Mouse (Mus musculus): ENCODE measurements around the gene Pcnx. TPM values are rescaled to one million over a fixed set of nuclear protein-coding genes. Genes with fewer than 3 reads are reported as not detected.
"Not testable (repeated sequence)": the region's sequence is repeated elsewhere in the genome, so short reads cannot be mapped to it uniquely, and the experiment has no call there.

Gene Pcnx
- polyA plus RNA-seq, 1 experiment from 2014 or later, result 15.7 TPM

DNA sequence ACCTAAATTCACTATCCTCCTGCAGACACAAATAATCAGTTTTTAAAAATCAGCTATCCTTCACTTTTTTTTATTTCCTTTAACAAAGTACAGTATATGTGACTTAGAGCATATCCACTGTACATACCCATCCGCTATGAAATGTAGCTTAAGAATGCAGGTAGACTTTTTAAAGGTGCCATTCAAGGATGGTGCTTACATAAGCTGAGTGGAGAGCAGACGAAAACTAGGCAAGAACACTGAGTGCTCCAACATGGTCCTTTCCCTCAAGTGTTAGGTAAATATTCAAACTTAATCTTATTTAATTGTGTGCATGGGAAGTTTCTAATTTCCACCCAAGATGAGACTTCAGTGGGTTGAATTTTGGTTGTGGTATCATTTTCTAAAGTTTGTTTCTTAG, 119.5 kb downstream of the Pcnx start:
- no peaks in the 10 kb centered on the region for H3K27me3 ChIP-seq (replicated peaks; ENCODE audit: control insufficient read depth, insufficient read depth, low read length)
- H3K4me3 ChIP-seq (replicated peaks; ENCODE audit: low read length), result no peak overlapping the region
- H3K4me1 ChIP-seq (replicated peaks; ENCODE audit: control insufficient read depth, insufficient read depth, low read length), result no peaks in the 10 kb centered on the region
- 86% methylated on average over 2 of the region's 2 CpGs for WGBS
- H3K36me3 ChIP-seq (ENCODE audit: control insufficient read depth, insufficient read depth), result peaks cover 37% of the 10 kb centered on the region
- H3K9me3 ChIP-seq (ENCODE audit: control insufficient read depth, low read length), result no peaks in the 10 kb centered on the region
- ATAC-seq, result no peak
- H3K4me2 ChIP-seq (ENCODE audit: low read length), result no peak overlapping the region
- H3K9ac ChIP-seq (replicated peaks; ENCODE audit: low read depth, low read length), result no peak overlapping the region
- no peak overlapping the region for H3K27ac ChIP-seq (ENCODE audit: low read length)

DNA sequence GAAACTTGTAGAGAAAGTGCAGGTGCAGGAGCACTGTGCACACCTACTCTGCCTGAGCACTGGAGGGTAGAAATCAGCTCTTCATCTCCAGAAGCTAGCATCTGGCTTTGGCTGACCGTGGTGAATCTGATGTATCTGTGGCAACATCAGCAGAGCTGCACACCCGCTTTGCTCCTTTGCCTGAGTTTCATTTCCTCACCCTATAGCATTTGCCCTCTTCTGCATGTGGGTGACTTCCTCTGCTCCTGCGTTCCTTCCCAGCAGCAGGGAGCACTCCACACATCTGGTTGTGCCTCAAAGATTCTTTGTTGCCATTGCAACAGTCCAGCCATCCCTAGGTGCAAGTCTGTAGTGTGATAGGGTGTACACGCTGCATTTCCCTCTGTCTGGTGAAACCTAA, 132.3 kb downstream of the Pcnx start:
- peaks cover 36% of the 10 kb centered on the region for H3K36me3 ChIP-seq (ENCODE audit: control insufficient read depth, insufficient read depth)
- H3K4me1 ChIP-seq (replicated peaks; ENCODE audit: control insufficient read depth, insufficient read depth, low read length), result no peaks in the 10 kb centered on the region
- H3K9me3 ChIP-seq (ENCODE audit: control insufficient read depth, low read length), result no peaks in the 10 kb centered on the region
- H3K9ac ChIP-seq (replicated peaks; ENCODE audit: low read depth, low read length), result no peak overlapping the region
- no peak overlapping the region for H3K4me3 ChIP-seq (replicated peaks; ENCODE audit: low read length)
- WGBS, result 87% methylated on average over 4 of the region's 4 CpGs
- ATAC-seq, result no peak
- no peaks in the 10 kb centered on the region for H3K27me3 ChIP-seq (replicated peaks; ENCODE audit: control insufficient read depth, insufficient read depth, low read length)
- H3K27ac ChIP-seq (ENCODE audit: low read length), result no peak overlapping the region
- no peak overlapping the region for H3K4me2 ChIP-seq (ENCODE audit: low read length)

DNA sequence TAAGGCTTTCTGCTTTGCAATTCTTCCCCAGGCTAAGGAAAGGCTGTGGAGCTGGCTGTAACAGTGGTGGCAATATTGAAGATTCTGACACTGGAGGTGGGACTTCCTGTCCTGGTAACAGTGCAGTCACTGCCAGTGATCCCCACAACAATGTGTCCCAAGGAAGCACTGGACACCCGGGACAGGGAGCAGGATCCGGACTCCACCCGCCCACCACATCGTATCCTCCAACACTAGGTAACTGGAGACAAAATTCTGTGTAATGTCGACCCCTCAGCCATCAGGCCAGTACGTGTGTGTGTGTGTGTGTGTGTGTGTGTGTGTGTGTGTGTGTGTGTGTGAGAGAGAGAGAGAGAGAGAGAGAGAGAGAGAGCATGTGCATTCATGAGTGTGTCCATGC, 133.2 kb downstream of the Pcnx start:
- WGBS, result 88% methylated on average over 6 of the region's 6 CpGs
- peaks cover 34% of the 10 kb centered on the region for H3K36me3 ChIP-seq (ENCODE audit: control insufficient read depth, insufficient read depth)
- H3K4me3 ChIP-seq (replicated peaks; ENCODE audit: low read length), result no peak overlapping the region

DNA sequence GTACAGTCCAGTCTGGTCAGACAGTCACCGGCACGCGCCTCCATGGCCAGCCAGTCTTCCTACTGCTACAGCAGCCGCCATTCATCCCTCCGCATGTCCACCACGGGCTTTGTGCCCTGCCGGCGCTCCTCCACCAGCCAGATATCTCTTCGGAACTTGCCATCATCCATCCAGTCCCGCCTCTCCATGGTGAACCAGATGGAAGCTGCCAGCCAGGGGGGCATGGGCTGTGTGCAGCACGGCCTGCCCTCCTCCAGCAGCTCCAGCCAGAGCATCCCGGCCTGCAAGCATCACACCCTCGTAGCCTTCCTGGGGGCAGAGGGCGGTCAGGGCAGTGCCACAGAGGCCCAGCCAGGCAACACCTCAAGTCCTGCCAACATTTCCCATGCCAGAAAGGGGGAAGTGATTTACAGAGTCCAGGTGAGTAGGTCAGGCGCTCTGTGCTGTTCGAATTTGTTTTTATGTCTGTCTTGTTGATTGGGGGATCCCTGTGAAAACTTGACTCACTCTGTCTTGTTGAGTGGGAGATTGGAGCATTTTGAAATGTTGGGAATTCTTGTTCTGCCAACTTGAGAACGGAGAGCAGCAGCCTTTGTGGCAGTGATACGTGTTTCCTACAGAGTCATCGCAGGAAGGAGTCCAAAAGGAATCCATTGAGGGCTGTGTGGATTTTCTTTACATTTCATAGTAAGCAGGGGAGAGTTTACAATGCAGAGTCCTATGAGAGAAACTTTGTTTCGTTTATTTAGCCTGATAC, 135.3 kb downstream of the Pcnx start:
- H3K36me3 ChIP-seq (ENCODE audit: control insufficient read depth, insufficient read depth), result peaks cover 32% of the 10 kb centered on the region
- H3K4me2 ChIP-seq (ENCODE audit: low read length), result no peak overlapping the region
- H3K9me3 ChIP-seq (ENCODE audit: control insufficient read depth, low read length), result no peaks in the 10 kb centered on the region
- H3K27ac ChIP-seq (ENCODE audit: low read length), result no peak overlapping the region
- no peak overlapping the region for H3K9ac ChIP-seq (replicated peaks; ENCODE audit: low read depth, low read length)
- H3K27me3 ChIP-seq (replicated peaks; ENCODE audit: control insufficient read depth, insufficient read depth, low read length), result no peaks in the 10 kb centered on the region
- WGBS, result 92% methylated on average over 20 of the region's 20 CpGs
- H3K4me3 ChIP-seq (replicated peaks; ENCODE audit: low read length), result no peak overlapping the region
- ATAC-seq, result no peak
- H3K4me1 ChIP-seq (replicated peaks; ENCODE audit: control insufficient read depth, insufficient read depth, low read length), result no peaks in the 10 kb centered on the region

More for the DNA sequence above, 133.2 kb downstream of the Pcnx start:
- Histone ChIP-seq H3K9ac (replicated peaks; ENCODE audit: low read depth, low read length) (no peak overlapping the region), H3K4me1 (replicated peaks; ENCODE audit: control insufficient read depth, insufficient read depth, low read length) (no peaks in the 10 kb centered on the region), H3K27me3 (replicated peaks; ENCODE audit: control insufficient read depth, insufficient read depth, low read length) (no peaks in the 10 kb centered on the region), H3K4me2 (ENCODE audit: low read length) (no peak overlapping the region), H3K27ac (ENCODE audit: low read length) (no peak overlapping the region), H3K9me3 (ENCODE audit: control insufficient read depth, low read length) (no peaks in the 10 kb centered on the region)
- ATAC-seq, result no peak

DNA sequence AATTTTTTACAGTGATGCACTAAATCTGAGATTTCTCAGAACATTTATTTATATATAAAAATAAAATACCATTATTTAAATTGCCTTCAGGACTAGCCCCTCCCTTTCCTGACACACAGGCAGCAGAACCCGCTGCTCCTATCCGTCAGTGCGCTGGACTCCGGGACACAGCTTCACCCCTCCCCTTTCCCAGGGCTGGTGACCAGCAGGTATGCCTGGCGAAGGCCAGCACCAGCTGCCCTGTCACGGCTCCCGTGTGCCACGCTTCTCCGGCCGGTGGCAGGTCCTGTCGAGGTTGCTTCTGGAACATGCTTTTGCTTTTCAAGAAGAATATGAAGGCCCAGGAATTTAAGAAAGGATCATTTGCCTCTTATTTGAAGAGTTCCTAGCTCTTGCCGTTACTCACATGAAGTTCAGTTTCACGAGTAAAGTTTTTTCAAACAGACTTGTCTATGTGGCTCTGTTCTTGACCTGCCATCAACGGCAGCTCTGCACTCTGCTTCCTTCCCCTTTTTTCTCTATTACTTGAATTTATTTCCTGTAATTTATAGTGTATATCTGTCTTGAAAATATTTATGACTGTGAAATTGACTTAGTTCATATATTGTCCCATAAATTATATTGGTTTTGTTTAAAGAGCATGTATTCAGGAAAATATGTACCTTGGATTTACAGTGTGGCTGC, 137.0 kb downstream of the Pcnx start:
- Histone ChIP-seq H3K4me3 (replicated peaks; ENCODE audit: low read length) (no peak overlapping the region), H3K4me2 (ENCODE audit: low read length) (no peak overlapping the region), H3K27me3 (replicated peaks; ENCODE audit: control insufficient read depth, insufficient read depth, low read length) (no peaks in the 10 kb centered on the region), H3K9me3 (ENCODE audit: control insufficient read depth, low read length) (no peaks in the 10 kb centered on the region), H3K36me3 (ENCODE audit: control insufficient read depth, insufficient read depth) (peaks cover 27% of the 10 kb centered on the region), H3K4me1 (replicated peaks; ENCODE audit: control insufficient read depth, insufficient read depth, low read length) (no peaks in the 10 kb centered on the region), H3K27ac (ENCODE audit: low read length) (no peak overlapping the region), H3K9ac (replicated peaks; ENCODE audit: low read depth, low read length) (no peak overlapping the region)
- 84% methylated on average over 14 of the region's 14 CpGs for WGBS
- ATAC-seq, result no peak

DNA sequence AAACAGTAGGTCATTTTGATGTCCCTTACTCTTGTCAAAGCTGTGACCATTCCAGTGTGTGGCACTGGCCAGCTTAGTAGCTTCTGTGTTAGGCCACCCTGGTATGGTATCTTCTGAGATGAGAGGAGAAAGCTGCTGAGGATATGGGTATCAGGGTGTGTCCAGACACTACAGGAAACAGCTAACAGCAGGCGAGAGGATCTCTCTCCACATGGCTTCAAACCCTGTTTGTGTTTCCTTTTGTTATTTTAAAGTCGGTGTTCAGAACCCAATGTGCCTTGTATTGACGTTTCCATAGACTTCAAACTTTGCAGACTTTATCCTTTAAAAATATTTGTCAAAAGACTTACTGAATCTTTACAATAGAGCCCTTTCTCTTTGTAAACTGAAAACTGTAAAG, 137.7 kb downstream of the Pcnx start:
- no peaks in the 10 kb centered on the region for H3K4me1 ChIP-seq (replicated peaks; ENCODE audit: control insufficient read depth, insufficient read depth, low read length)
- no peaks in the 10 kb centered on the region for H3K9me3 ChIP-seq (ENCODE audit: control insufficient read depth, low read length)
- H3K4me3 ChIP-seq (replicated peaks; ENCODE audit: low read length), result no peak overlapping the region
- WGBS, result 55% methylated on average over 3 of the region's 3 CpGs
- H3K4me2 ChIP-seq (ENCODE audit: low read length), result no peak overlapping the region
- H3K36me3 ChIP-seq (ENCODE audit: control insufficient read depth, insufficient read depth), result peaks cover 22% of the 10 kb centered on the region
- H3K27me3 ChIP-seq (replicated peaks; ENCODE audit: control insufficient read depth, insufficient read depth, low read length), result no peaks in the 10 kb centered on the region
- H3K9ac ChIP-seq (replicated peaks; ENCODE audit: low read depth, low read length), result no peak overlapping the region
- H3K27ac ChIP-seq (ENCODE audit: low read length), result no peak overlapping the region
- ATAC-seq, result no peak

DNA sequence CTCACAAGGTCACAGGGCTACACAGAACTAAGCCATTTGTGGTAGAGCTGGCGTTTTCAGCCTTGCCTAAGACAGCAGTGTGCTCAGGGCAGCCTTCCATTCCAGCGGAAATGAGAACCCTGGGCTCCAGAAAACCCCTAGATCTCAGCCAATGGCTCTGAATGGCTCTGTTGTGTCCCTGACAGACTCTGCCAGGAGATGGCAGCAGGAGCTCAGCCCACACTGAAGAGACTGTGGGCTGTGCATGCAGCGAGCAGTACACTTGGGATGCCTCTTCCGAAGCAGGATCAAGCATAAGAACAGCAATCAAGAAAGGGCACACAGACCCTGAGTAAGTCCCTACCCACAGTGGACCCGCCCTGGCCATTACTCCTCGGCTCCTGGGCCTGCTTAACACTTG, 142.9 kb downstream of the Pcnx start:
- H3K4me1 ChIP-seq (replicated peaks; ENCODE audit: control insufficient read depth, insufficient read depth, low read length); H3K9ac ChIP-seq (replicated peaks; ENCODE audit: low read depth, low read length); H3K27me3 ChIP-seq (replicated peaks; ENCODE audit: control insufficient read depth, insufficient read depth, low read length); H3K4me2 ChIP-seq (ENCODE audit: low read length); H3K36me3 ChIP-seq (ENCODE audit: control insufficient read depth, insufficient read depth); H3K9me3 ChIP-seq (ENCODE audit: control insufficient read depth, low read length); H3K27ac ChIP-seq (ENCODE audit: low read length); H3K4me3 ChIP-seq (replicated peaks; ENCODE audit: low read length): not testable (repeated sequence)
- ATAC-seq, result peak; percentile 96
- WGBS, result no CpG with 5 or more reads among the region's 6 CpGs

DNA sequence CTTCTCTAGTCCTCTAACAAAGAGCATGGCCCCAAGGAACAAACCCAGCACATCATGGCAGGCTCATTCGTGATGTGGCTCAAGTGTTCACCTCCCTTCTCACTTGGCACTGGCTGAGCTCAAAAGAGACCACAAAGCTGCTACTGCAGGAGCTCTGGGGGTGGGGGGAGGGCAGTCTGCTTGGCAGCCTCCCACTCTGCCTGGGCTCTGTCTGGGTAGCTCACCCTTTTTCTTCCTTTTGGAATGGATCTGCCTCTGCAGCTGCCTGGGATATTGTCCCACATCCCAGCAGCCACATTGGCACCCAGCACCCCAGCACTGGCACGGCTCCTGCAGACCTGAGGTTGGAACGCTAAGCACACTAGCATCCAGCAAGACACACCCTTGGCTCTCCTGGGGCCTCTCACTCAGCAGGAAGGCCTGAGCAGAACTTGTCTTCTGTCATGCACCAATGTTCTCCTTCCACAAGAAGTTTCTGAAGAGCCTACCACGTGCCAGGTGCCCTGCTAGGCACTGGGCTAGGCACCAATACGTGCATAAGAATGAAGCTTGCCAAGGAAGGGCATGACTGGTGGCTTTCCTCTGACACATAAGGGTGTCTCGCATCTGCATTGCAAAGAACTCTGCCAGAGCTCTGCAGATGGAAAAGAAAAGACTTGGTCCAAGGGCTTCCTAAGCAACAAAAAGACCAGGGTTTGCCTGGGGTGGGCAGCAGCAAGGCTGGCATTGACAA, 166.2 kb downstream of the Pcnx start:
- H3K4me1 ChIP-seq (replicated peaks; ENCODE audit: control insufficient read depth, insufficient read depth, low read length); H3K4me3 ChIP-seq (replicated peaks; ENCODE audit: low read length); H3K4me2 ChIP-seq (ENCODE audit: low read length); H3K36me3 ChIP-seq (ENCODE audit: control insufficient read depth, insufficient read depth); H3K9me3 ChIP-seq (ENCODE audit: control insufficient read depth, low read length); H3K27me3 ChIP-seq (replicated peaks; ENCODE audit: control insufficient read depth, insufficient read depth, low read length); H3K27ac ChIP-seq (ENCODE audit: low read length); H3K9ac ChIP-seq (replicated peaks; ENCODE audit: low read depth, low read length): not testable (repeated sequence)
- no CpG with 5 or more reads among the region's 6 CpGs for whole genome bisulfite sequencing
- ATAC-seq, result peak; percentile 92

DNA sequence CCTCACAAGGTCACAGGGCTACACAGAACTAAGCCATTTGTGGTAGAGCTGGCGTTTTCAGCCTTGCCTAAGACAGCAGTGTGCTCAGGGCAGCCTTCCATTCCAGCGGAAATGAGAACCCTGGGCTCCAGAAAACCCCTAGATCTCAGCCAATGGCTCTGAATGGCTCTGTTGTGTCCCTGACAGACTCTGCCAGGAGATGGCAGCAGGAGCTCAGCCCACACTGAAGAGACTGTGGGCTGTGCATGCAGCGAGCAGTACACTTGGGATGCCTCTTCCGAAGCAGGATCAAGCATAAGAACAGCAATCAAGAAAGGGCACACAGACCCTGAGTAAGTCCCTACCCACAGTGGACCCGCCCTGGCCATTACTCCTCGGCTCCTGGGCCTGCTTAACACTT, 173.7 kb downstream of the Pcnx start:
- H3K36me3 ChIP-seq (ENCODE audit: control insufficient read depth, insufficient read depth); H3K9me3 ChIP-seq (ENCODE audit: control insufficient read depth, low read length); H3K9ac ChIP-seq (replicated peaks; ENCODE audit: low read depth, low read length); H3K4me1 ChIP-seq (replicated peaks; ENCODE audit: control insufficient read depth, insufficient read depth, low read length); H3K4me3 ChIP-seq (replicated peaks; ENCODE audit: low read length); H3K27ac ChIP-seq (ENCODE audit: low read length); H3K27me3 ChIP-seq (replicated peaks; ENCODE audit: control insufficient read depth, insufficient read depth, low read length); H3K4me2 ChIP-seq (ENCODE audit: low read length): not testable (repeated sequence)
- ATAC-seq, result peak; percentile 98
- no CpG with 5 or more reads among the region's 6 CpGs for WGBS

Measured in forebrain, embryonic 16.5 days (tissue).